ENCODE assay signal across 13 mouse cellular contexts in the genomic region with DNA sequence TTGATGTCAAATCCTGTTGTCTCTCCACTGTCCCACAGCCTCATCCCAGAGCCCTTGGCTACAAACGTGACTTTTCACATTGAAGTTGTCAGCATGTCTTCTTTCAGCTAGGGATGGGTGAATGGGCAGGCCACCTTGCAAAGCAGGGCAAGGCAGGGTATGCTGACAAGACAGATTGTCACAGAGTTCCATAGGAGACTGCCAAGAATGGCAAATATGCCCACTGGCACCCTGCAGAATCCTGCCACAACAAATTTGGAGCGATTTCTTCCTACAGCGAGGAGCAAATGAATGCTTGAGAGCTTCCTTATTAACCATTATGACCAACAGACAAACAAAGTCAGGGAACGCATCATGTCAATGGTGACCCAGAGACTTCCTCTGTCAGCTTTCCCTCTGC. TPM values are rescaled to one million over a fixed set of nuclear protein-coding genes. Genes with fewer than 3 reads are reported as not detected.
"Had no signal": no experiment of that assay in that cellular context is flagged by ENCODE, and none has a peak within 500 bp of the region (broad histone marks: within the 10 kb centered on the region; RNA-seq: fewer than 3 reads in every experiment).

No protein-coding gene starts in this region.

- DNase-seq: kidney, postnatal 10 days; kidney, postnatal 4 days; lung, embryonic 14.5 days; lung, postnatal 10 days; lung, postnatal 4 days; right cerebral cortex, adult 18-20 months; right cerebral cortex, postnatal 25 days; thymus, postnatal 36 days had no signal

- ATAC-seq: midbrain, embryonic 15.5 days had no signal

- H3K27me3 ChIP-seq: midbrain, embryonic 15.5 days; neural tube, embryonic 13.5 days had no signal

RNA-seq across cellular contexts. Expression of a gene that starts 16.6 kb away (rescaled TPM):
- total RNA-seq: megakaryocyte, adult 5-6 weeks had no signal
- polyA plus RNA-seq: limb, embryonic 10.5 days; midbrain, embryonic 10.5 days; midbrain, embryonic 15.5 days; neural tube, embryonic 13.5 days had no signal
